Mouse (Mus musculus): Measurements from ENCODE around the gene Hectd4. TPM values are rescaled to one million over a fixed set of nuclear protein-coding genes. Genes with fewer than 3 reads are reported as not detected.

The Hectd4 gene
- polyA plus RNA-seq, 1 experiment, result 79.8 TPM

- Histone ChIP-seq H3K4me1 (ENCODE audit: control insufficient read depth, insufficient read depth, low read length) (no peaks in the 10 kb centered on the region), H3K27ac (ENCODE audit: insufficient read depth, low read length) (no peak overlapping the region), H3K4me3 (ENCODE audit: insufficient read depth, low read length) (no peak overlapping the region)
- TF ChIP-seq CTCF (IDR thresholded peaks at IDR 0.05; ENCODE audit: extremely low read depth, insufficient read depth, low read length) (no peak), POLR2A (IDR thresholded peaks at IDR 0.05; ENCODE audit: extremely low read depth, insufficient read depth, low read length) (no peak)
Measured at GRCm38 (mm10) chr5:121393402-121393801, 173.4 kb downstream of the Hectd4 start.

DNA sequence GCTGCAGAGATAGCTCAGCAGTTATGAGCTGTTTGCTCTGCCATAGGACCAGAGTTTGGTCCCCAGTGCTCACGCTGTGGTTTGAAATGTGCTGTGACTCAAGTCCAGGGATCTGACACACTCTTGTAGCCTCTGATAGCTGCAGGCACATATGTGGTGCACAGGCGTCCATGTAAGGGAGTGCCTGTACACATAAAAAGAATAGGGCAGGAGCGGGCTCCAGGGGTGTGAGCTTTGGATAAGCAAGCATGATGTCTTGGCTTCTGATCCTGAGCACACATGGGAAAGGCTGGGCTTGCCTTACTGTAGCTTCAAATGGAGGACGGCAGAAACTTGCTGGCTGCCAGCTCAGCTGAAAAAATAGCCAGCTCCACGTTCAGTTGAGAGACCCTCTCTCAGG is 175.6 kb downstream of the Hectd4 start:
- H3K4me3 ChIP-seq (ENCODE audit: insufficient read depth, low read length), result no peak overlapping the region
- H3K4me1 ChIP-seq (ENCODE audit: control insufficient read depth, insufficient read depth, low read length), result peaks cover 9% of the 10 kb centered on the region
- TF ChIP-seq CTCF (IDR thresholded peaks at IDR 0.05; ENCODE audit: extremely low read depth, insufficient read depth, low read length), result no peak
- TF ChIP-seq POLR2A (IDR thresholded peaks at IDR 0.05; ENCODE audit: extremely low read depth, insufficient read depth, low read length), result no peak
- no peak overlapping the region for H3K27ac ChIP-seq (ENCODE audit: insufficient read depth, low read length)

DNA sequence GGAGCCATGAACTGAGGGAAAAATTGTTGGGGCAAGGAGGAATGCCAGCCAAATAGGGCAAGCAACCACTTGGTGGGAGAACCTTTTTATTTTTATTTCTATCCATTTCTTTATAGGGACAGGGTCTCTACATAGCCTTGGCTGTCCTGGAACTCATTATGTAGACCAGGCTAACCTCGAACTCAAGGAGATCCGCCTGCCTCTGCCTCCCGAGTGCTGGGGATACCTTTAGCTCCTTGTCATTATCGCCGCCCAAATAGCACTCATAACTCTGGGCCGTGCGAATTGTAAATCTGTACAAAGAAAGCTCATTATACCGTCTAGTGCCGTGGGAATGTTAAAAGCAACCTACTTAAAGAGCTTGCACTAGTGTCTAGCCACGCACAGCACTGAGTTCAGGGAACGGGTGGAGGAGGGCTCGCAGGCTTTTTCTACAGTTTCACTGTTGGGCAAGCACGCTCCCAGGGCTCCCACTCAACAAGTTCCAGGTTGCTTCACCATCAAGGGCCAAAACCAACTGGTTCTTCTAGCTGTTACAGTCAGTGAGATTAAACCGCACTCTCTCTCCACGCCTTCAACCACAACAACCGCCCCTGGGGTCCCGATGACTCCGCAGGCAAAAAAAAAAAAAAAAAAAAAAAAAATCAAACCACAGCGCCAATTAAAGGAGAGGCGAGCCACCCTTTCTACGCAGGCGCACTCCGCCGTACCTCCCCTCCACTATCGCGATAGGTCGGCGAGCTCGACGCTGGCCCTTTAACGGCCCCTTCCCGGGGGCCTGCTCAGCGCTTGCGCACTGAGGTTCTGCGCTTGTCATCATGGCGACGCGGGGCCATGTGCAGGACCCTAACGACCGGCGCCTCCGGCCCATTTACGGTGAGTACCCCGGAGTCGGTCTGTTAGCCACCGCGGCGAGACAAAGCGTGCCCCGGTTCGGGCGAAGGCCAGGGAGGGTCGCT is 177.4 kb downstream of the Hectd4 start, which contains the start of gene Naa25:
Gene Naa25, plus strand, starts transcription at position 750 of the 959 bp plus-strand sequence.
- TF ChIP-seq POLR2A (IDR thresholded peaks at IDR 0.05; ENCODE audit: extremely low read depth, insufficient read depth, low read length), result peak; percentile 67; the same call in 1 of the 2 replicates
- TF ChIP-seq CTCF (IDR thresholded peaks at IDR 0.05; ENCODE audit: extremely low read depth, insufficient read depth, low read length), result no peak
- H3K27ac ChIP-seq (ENCODE audit: insufficient read depth, low read length), result 0 out of 2 replicates have a peak within 1 kb of the TSS, but pooled peaks have one; percentile 38
- H3K4me3 ChIP-seq (ENCODE audit: insufficient read depth, low read length), result peak within 1 kb of the TSS; percentile 95
- peaks cover 10% of the 10 kb centered on the region for H3K4me1 ChIP-seq (ENCODE audit: control insufficient read depth, insufficient read depth, low read length)

DNA sequence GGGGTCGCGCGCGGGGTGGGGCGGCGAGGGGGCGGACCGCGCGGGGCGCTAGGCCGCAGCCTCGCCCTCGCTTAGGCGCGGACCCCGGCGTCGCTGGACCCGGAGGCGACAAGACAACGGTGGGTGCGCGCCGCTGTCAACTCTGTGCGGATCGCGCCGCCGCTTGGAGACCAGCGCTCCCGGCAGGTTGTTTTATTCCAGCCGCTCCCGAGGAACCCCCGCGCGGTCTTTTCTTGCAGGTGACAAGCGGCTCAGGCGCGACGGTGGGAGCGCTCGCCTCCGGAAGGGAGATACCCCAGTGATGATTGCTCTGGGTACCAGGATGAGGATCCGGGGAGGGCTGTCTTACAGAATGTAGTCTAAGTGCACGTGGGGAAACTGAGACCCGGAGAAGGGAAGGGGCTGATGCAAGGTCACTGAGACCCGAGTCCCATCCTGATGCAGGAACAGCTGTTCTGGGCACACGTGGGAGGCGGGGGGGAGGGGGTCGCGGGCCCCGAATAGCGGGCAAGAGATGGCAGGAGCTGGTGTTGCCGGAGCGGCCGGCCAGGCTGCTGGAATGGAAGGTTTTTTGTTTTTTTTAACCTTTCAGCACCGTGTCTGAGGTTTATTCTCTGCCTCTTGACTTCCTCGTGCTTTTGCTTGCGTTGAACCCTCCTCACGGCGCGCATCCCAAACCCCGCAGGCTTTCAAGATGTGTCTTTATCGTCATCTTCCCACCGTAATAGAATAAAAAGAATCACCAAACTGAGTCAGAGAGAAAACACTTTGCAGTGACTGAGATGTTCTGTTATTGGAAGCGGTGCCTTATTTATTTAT is 178.3 kb downstream of the Hectd4 start:
- peaks cover 10% of the 10 kb centered on the region for H3K4me1 ChIP-seq (ENCODE audit: control insufficient read depth, insufficient read depth, low read length)
- TF ChIP-seq CTCF (IDR thresholded peaks at IDR 0.05; ENCODE audit: extremely low read depth, insufficient read depth, low read length), result no peak
- TF ChIP-seq POLR2A (IDR thresholded peaks at IDR 0.05; ENCODE audit: extremely low read depth, insufficient read depth, low read length), result no peak
- 0 out of 2 replicates have a peak overlapping the region, but pooled peaks have one; percentile 38 for H3K27ac ChIP-seq (ENCODE audit: insufficient read depth, low read length)
- H3K4me3 ChIP-seq (ENCODE audit: insufficient read depth, low read length), result peak overlapping the region; percentile 95

- no peak for TF ChIP-seq POLR2A (IDR thresholded peaks at IDR 0.05; ENCODE audit: extremely low read depth, insufficient read depth, low read length)
- no peak for TF ChIP-seq CTCF (IDR thresholded peaks at IDR 0.05; ENCODE audit: extremely low read depth, insufficient read depth, low read length)
- peaks cover 10% of the 10 kb centered on the region for H3K4me1 ChIP-seq (ENCODE audit: control insufficient read depth, insufficient read depth, low read length)
- peak overlapping the region; percentile 95; the same call in 1 of the 2 replicates for H3K4me3 ChIP-seq (ENCODE audit: insufficient read depth, low read length)
- H3K27ac ChIP-seq (ENCODE audit: insufficient read depth, low read length), result no peak overlapping the region
Measured at GRCm38 (mm10) chr5:121398965-121399462, 179.0 kb downstream of the Hectd4 start.

GRCm38 (mm10) chr5:121399540-121399939 is 179.5 kb downstream of the Hectd4 start:
- Histone ChIP-seq H3K27ac (ENCODE audit: insufficient read depth, low read length) (no peak overlapping the region), H3K4me3 (ENCODE audit: insufficient read depth, low read length) (no peak overlapping the region; the same call in 1 of the 2 replicates), H3K4me1 (ENCODE audit: control insufficient read depth, insufficient read depth, low read length) (peaks cover 10% of the 10 kb centered on the region)
- TF ChIP-seq CTCF (IDR thresholded peaks at IDR 0.05; ENCODE audit: extremely low read depth, insufficient read depth, low read length), result no peak
- TF ChIP-seq POLR2A (IDR thresholded peaks at IDR 0.05; ENCODE audit: extremely low read depth, insufficient read depth, low read length), result no peak

DNA sequence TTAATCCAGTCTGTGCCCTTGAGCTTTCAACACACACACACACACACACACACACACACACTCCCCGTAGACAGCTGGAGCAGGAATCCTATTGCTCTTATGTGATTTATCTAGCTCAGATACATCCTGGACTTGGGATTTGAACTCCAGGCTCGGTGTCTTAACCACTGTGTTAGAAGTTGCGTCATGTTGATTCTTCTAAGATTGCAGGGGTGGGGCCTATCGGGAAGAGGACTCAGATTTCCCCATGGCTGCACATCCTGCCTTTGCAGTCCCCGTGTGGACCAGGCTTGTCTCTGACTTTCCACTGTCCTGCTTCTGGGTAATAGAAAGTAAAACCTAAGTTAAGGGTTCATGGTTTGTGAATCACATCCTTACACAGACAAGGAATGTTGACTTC is 180.0 kb downstream of the Hectd4 start:
- TF ChIP-seq POLR2A (IDR thresholded peaks at IDR 0.05; ENCODE audit: extremely low read depth, insufficient read depth, low read length), result no peak
- no peak for TF ChIP-seq CTCF (IDR thresholded peaks at IDR 0.05; ENCODE audit: extremely low read depth, insufficient read depth, low read length)
- Histone ChIP-seq H3K4me1 (ENCODE audit: control insufficient read depth, insufficient read depth, low read length) (peaks cover 10% of the 10 kb centered on the region), H3K4me3 (ENCODE audit: insufficient read depth, low read length) (no peak overlapping the region), H3K27ac (ENCODE audit: insufficient read depth, low read length) (no peak overlapping the region)

- no peak overlapping the region for H3K4me3 ChIP-seq (ENCODE audit: insufficient read depth, low read length)
- TF ChIP-seq POLR2A (IDR thresholded peaks at IDR 0.05; ENCODE audit: extremely low read depth, insufficient read depth, low read length) (no peak), CTCF (IDR thresholded peaks at IDR 0.05; ENCODE audit: extremely low read depth, insufficient read depth, low read length) (no peak)
- H3K27ac ChIP-seq (ENCODE audit: insufficient read depth, low read length), result no peak overlapping the region
- H3K4me1 ChIP-seq (ENCODE audit: control insufficient read depth, insufficient read depth, low read length), result peaks cover 10% of the 10 kb centered on the region
Measured at GRCm38 (mm10) chr5:121400849-121401248, 180.8 kb downstream of the Hectd4 start.

DNA sequence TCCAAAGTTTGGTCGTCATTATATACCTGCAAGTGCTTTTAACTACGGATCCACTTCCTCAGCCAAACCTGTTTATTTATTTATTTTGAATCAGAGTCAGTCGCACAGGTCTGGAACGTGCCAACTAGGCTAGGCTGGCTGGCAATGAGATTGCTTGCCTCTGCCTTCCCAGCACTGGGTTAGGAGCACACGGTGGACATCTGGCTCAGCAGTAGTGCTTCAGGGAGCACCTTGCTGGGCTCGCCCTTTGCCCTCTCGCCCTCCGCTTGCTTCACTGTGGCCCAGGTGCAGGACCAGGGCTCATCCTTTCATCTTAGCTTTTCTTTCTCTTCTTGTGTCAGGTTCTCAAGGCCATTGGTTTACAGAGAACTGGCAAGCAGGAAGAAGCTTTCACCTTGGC is 187.8 kb downstream of the Hectd4 start:
- TF ChIP-seq POLR2A (IDR thresholded peaks at IDR 0.05; ENCODE audit: extremely low read depth, insufficient read depth, low read length), result no peak
- no peak for TF ChIP-seq CTCF (IDR thresholded peaks at IDR 0.05; ENCODE audit: extremely low read depth, insufficient read depth, low read length)
- no peak overlapping the region for H3K27ac ChIP-seq (ENCODE audit: insufficient read depth, low read length)

More for the DNA sequence above, 187.8 kb downstream of the Hectd4 start:
- H3K4me3 ChIP-seq (ENCODE audit: insufficient read depth, low read length), result no peak overlapping the region
- no peaks in the 10 kb centered on the region for H3K4me1 ChIP-seq (ENCODE audit: control insufficient read depth, insufficient read depth, low read length)
